ENCODE assay signal across 8 mouse cellular contexts in the genomic region with DNA sequence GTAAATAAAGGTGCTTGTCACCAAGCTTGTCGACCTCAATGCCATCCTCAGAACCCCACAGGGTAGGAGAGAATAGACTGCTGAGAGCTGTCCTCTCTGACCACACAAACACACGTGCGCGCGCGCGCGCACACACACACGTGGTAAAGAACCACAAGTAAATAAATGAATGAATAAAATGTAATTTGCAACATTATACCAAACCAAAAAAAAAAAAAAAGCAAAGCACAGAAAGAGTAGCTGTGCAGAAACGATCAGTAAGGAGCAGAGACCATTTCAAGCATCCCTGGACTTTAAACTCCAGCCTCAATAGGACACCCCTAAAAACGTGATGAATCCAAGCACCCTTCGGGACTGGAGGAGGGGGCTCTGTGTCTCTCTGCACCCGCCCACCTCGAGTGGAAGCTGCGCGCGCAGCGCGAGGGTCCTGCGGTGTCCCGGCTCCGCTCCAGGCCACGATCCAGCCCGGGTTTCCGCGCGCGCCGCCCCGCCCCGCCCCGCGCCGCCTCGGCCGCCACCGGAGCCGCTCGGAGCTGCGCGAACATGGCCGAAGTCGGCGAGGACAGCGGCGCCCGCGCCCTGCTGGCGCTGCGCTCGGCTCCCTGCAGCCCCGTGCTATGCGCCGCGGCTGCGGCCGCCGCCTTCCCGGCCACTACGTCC. TPM values are rescaled to one million over a fixed set of nuclear protein-coding genes. Genes with fewer than 3 reads are reported as not detected.
DNase-seq lines count a peak whose midpoint lies in the region; ATAC-seq and TF ChIP-seq lines count a peak whose summit lies in the region.

Gene Foxk1, plus strand, starts transcription at position 517 of the 660 bp plus-strand sequence.

- WGBS in hindbrain, embryonic 10.5 days, result under 1% methylated on average over 60 of the region's 60 CpGs
- 1% methylated on average over 58 of the region's 60 CpGs for WGBS in lung, embryonic 15.5 days
- WGBS in olfactory bulb, adult 2 months, result 5% methylated on average over 60 of the region's 60 CpGs
- WGBS in thymus, adult 2 months, result under 1% methylated on average over 59 of the region's 60 CpGs

- peak; percentile 88 for ATAC-seq in lung, embryonic 15.5 days (ENCODE audit: borderline replicate concordance, extremely low read depth, low FRiP score, low TSS enrichment)

- no peak for TF ChIP-seq CTCF in olfactory bulb, adult 2 months (IDR thresholded peaks at IDR 0.05; ENCODE audit: insufficient read depth, low read depth, low read length)
- peak; percentile 8; the same call in 1 of the 2 replicates for TF ChIP-seq CTCF in thymus, adult 2 months (IDR thresholded peaks at IDR 0.05; ENCODE audit: borderline replicate concordance, control insufficient read depth, extremely low read depth, insufficient read depth, low read length, poor library complexity)

- no peaks in the 10 kb centered on the region for H3K27me3 ChIP-seq in hindbrain, embryonic 10.5 days (ENCODE audit: insufficient read depth, poor library complexity, severe bottlenecking)
- H3K27me3 ChIP-seq in lung, embryonic 15.5 days, result no peaks in the 10 kb centered on the region
- no peaks in the 10 kb centered on the region for H3K27me3 ChIP-seq in thymus, adult 2 months (ENCODE audit: control insufficient read depth, insufficient read depth, low read length)

- H3K4me2 ChIP-seq in lung, embryonic 15.5 days, result peak within 1 kb of the TSS; percentile 85

- H3K9ac ChIP-seq in lung, embryonic 15.5 days, result peak within 1 kb of the TSS; percentile 97

- H3K4me1 ChIP-seq in hindbrain, embryonic 10.5 days (replicated peaks), result peaks cover 60% of the 10 kb centered on the region
- peaks cover 52% of the 10 kb centered on the region for H3K4me1 ChIP-seq in lung, embryonic 15.5 days
- H3K4me1 ChIP-seq in olfactory bulb, adult 2 months (ENCODE audit: control insufficient read depth, insufficient read depth, low read length), result peaks cover 34% of the 10 kb centered on the region
- peaks cover 37% of the 10 kb centered on the region for H3K4me1 ChIP-seq in thymus, adult 2 months (replicated peaks; ENCODE audit: control insufficient read depth, insufficient read depth, low read length)

- H3K9me3 ChIP-seq in hindbrain, embryonic 10.5 days, result no peaks in the 10 kb centered on the region
- H3K9me3 ChIP-seq in lung, embryonic 15.5 days, result no peaks in the 10 kb centered on the region

- peak within 1 kb of the TSS; percentile 96 for H3K27ac ChIP-seq in hindbrain, embryonic 10.5 days
- H3K27ac ChIP-seq in lung, embryonic 15.5 days, result peak within 1 kb of the TSS; percentile 91
- H3K27ac ChIP-seq in olfactory bulb, adult 2 months (ENCODE audit: insufficient read depth, low read depth, low read length), result peak within 1 kb of the TSS; percentile 2; the same call in 1 of the 2 replicates
- peak within 1 kb of the TSS; percentile 8; the same call in 1 of the 2 replicates for H3K27ac ChIP-seq in thymus, adult 2 months (ENCODE audit: control insufficient read depth, insufficient read depth, low read length)

- peaks cover 20% of the 10 kb centered on the region for H3K36me3 ChIP-seq in hindbrain, embryonic 10.5 days
- no peaks in the 10 kb centered on the region; the same call in 1 of the 2 replicates for H3K36me3 ChIP-seq in lung, embryonic 15.5 days
- H3K36me3 ChIP-seq in thymus, adult 2 months (ENCODE audit: control insufficient read depth, insufficient read depth, low read length), result no peaks in the 10 kb centered on the region

- TF ChIP-seq POLR2A in olfactory bulb, adult 2 months (IDR thresholded peaks at IDR 0.05; ENCODE audit: insufficient read depth, low read depth, low read length), result no peak
- TF ChIP-seq POLR2A in thymus, adult 2 months (IDR thresholded peaks at IDR 0.05; ENCODE audit: control insufficient read depth, extremely low read depth, insufficient read depth, low read length, poor library complexity), result peak; percentile 63; the same call in 1 of the 2 replicates

- H3K4me3 ChIP-seq in hindbrain, embryonic 10.5 days, result peak within 1 kb of the TSS; percentile 94
- H3K4me3 ChIP-seq in lung, embryonic 15.5 days, result peak within 1 kb of the TSS; percentile 96
- peak within 1 kb of the TSS; percentile 75 for H3K4me3 ChIP-seq in olfactory bulb, adult 2 months (ENCODE audit: insufficient read depth, low read depth, low read length)
- peak within 1 kb of the TSS; percentile 69 for H3K4me3 ChIP-seq in thymus, adult 2 months (ENCODE audit: control insufficient read depth, insufficient read depth, low read length)

- peak; percentile 93 for DNase-seq in Muller cell, postnatal 12 days (ENCODE audit: inconsistent ontology term)
- peak; percentile 92 for DNase-seq in cerebellum, adult 9-10 months
- peak; percentile 80 to 95 for DNase-seq in frontal cortex, adult 2 months (ENCODE audit: extremely low spot score in 1 of 2, low spot score in 1 of 2)
- peak; percentile 97 for DNase-seq in hindbrain, embryonic 10.5 days (ENCODE audit: low spot score)
- DNase-seq in layer of hippocampus, adult 9-10 months (ENCODE audit: low spot score), result peak; percentile 77
- DNase-seq in thymus, adult 2 months, result peak; percentile 97

RNA-seq across cellular contexts. Expression of gene Foxk1, which starts in this region (rescaled TPM):
- 19.1 and 19.2 TPM in 2 replicates for polyA plus RNA-seq in frontal cortex, adult 2 months (2012; rRNA removed)
- polyA plus RNA-seq in hindbrain, embryonic 10.5 days (2016; fragmentation: Nextera tagmentation; extraction: Ambion mirVana), result 5.2 and 5.5 TPM in 2 replicates
- 4.0 and 5.7 TPM in 2 replicates for polyA plus RNA-seq in lung, embryonic 15.5 days (2015; fragmentation: Nextera tagmentation; extraction: Ambion mirVana)
- polyA plus RNA-seq in olfactory bulb, adult 2 months (2012; ENCODE audit: insufficient read depth, insufficient read length, low replicate concordance, missing spikeins), result not detected in 2 replicates
- 27.9 and 33.7 TPM in 2 replicates for polyA plus RNA-seq in thymus, adult 2 months (2012; rRNA removed)

Comparison
In these comparisons a context has a peak if more than half of its experiments do, and no peak if none do; other contexts are left out.
1. Peak in every context shown above with its lines: DNase-seq, ATAC-seq, H3K4me3 ChIP-seq and H3K27ac ChIP-seq.
2. H3K27ac ChIP-seq: peak in every context shown above with its lines; median percentile 96 in hindbrain, embryonic 10.5 days; 91 in lung, embryonic 15.5 days; 8 in thymus, adult 2 months; 2 in olfactory bulb, adult 2 months.